Mouse (Mus musculus) liver, postnatal 0 days (tissue): ENCODE data around the gene Olfr287. TPM values are rescaled to one million over a fixed set of nuclear protein-coding genes. Genes with fewer than 3 reads are reported as not detected.
A peak's percentile ranks its signal among the peaks of the same experiment; 100 is the strongest.

Experiments
- ATAC-seq: fragments of 200-750 bp; cut with Nextera tagmentation; 2 replicates; pipeline ENCODE4 v1.8.0; 2017; ENCODE audit warnings: mild to moderate bottlenecking, moderate library complexity
- DNase-seq: peaks from one replicate; pipeline ENCODE4 v3.0.0-alpha.2; 2016
- H3K27ac ChIP-seq: fragments of 300-500 bp; sonication (generic); 2 replicates; pipeline ENCODE4 v1.5.1; 2014; ENCODE audit warnings: antibody characterized with exemption, moderate library complexity, mild to moderate bottlenecking, low read depth
- H3K27me3 ChIP-seq: fragments of 300-500 bp; sonication (generic); 2 replicates; pipeline ENCODE4 v1.6.1; 2014; ENCODE audit warnings: low read length, control low read depth, mixed read lengths; ENCODE audit not compliant: insufficient read depth
- H3K36me3 ChIP-seq: fragments of 300-500 bp; sonication (generic); replicated peaks from 2 replicates; pipeline ENCODE4 v1.6.1; 2014; ENCODE audit warnings: mild to moderate bottlenecking, control low read depth, low read length, moderate library complexity, mixed read lengths; ENCODE audit not compliant: insufficient read depth
- H3K4me1 ChIP-seq: fragments of 300-500 bp; sonication (generic); 2 replicates; pipeline ENCODE4 v1.6.1; 2014; ENCODE audit warnings: antibody characterized with exemption, mild to moderate bottlenecking, control low read depth; ENCODE audit not compliant: insufficient read depth
- H3K4me2 ChIP-seq: fragments of 300-500 bp; sonication (generic); 2 replicates; pipeline ENCODE4 v1.6.1; 2014; ENCODE audit warnings: low read depth, mild to moderate bottlenecking, low read length, moderate library complexity, mixed read lengths
- H3K4me3 ChIP-seq: fragments of 300-500 bp; sonication (generic); 2 replicates; pipeline ENCODE4 v1.5.1; 2014; ENCODE audit warnings: low read depth, low read length
- H3K9ac ChIP-seq: fragments of 300-500 bp; sonication (generic); replicated peaks from 2 replicates; pipeline ENCODE4 v1.6.1; 2014; ENCODE audit warnings: mild to moderate bottlenecking, moderate library complexity
- H3K9me3 ChIP-seq: fragments of 300-500 bp; sonication (generic); 2 replicates; pipeline ENCODE4 v1.6.1; 2016; ENCODE audit warnings: mild to moderate bottlenecking, control low read depth, low read length, mixed read lengths
- CTCF ChIP-seq: sonication (generic); IDR thresholded peaks from 2 replicates; pipeline ENCODE4 v1.5.1; 2016; ENCODE audit warnings: antibody characterized with exemption, low read depth
- EP300 ChIP-seq: IDR thresholded peaks from 2 replicates; pipeline ENCODE4 v1.6.1; 2016; ENCODE audit warnings: antibody characterized with exemption, low read depth, mild to moderate bottlenecking
- WGBS: fragments of 180-500 bp; shearing (Covaris S2); extraction: QIAGEN DNeasy Blood & Tissue Kit; methylation state at CpG from one replicate; pipeline ENCODE4 v1.1.7; 2014; ENCODE audit not compliant: insufficient replicate concordance; 5-methylcytosine and 5-hydroxymethylcytosine counted together
- polyA plus RNA-seq: library from polyadenylated mRNA; unstranded; fragments of >200 nt; fragmentation: Nextera tagmentation; extraction: Ambion mirVana; gene quantifications from 2 replicates; pipeline ENCODE4 v1.2.1, GENCODE M21; 2015

The Olfr287 gene
- polyA plus RNA-seq, 1 experiment from 2014 or later: not detected

DNA sequence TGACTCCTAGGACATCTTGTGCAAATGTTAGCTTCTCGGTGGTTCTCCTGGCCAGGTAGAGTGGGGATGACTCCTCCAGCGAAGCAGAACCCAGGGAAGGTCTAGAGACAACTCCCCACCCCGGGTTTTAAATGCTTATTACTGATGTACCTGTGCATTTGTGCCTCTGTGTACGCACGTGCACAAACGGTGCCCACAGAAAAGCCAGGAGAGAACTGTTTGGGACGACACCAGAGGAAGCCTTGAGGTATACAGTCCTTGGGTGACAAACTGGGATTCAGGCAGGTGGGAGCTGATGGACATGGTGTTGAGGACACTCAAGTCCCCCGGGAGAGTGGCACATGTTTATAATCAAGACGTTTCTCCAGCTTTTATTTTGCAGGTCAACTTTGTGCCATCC is 49.9 kb downstream of the Olfr287 start:
- Histone ChIP-seq H3K27ac (no peak overlapping the region), H3K4me2 (no peak overlapping the region), H3K4me3 (no peak overlapping the region), H3K27me3 (peaks cover 70% of the 10 kb centered on the region), H3K9me3 (no peaks in the 10 kb centered on the region), H3K36me3 (no peaks in the 10 kb centered on the region), H3K9ac (no peak overlapping the region), H3K4me1 (no peaks in the 10 kb centered on the region)
- WGBS: 50% methylated on average over 9 of the region's 9 CpGs
- no peak for DNase-seq
- no peak for ATAC-seq
- no peak for TF ChIP-seq EP300

DNA sequence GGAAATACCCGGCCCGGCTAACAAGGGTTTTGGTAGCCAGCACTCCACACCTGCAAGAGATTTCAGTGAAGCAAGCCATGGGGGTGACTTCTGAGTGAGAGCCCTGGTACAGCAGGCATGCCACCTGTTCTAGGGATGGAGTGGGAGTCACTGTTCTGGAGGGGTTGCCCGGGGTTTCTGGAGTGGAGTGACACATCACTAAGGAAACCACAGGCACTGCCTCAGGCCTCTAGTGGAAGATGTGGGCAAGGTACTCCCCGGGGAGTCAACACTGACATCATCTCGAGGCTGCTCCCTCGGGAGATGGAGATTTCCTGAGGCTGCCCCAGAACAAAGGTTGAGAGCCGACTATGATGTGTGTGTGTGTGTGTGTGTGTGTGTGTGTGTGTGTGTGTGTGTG is 50.5 kb downstream of the Olfr287 start:
- Histone ChIP-seq H3K4me2 (no peak overlapping the region), H3K9ac (no peak overlapping the region), H3K9me3 (no peaks in the 10 kb centered on the region), H3K4me3 (no peak overlapping the region), H3K27me3 (peaks cover 72% of the 10 kb centered on the region), H3K4me1 (no peaks in the 10 kb centered on the region), H3K27ac (no peak overlapping the region), H3K36me3 (no peaks in the 10 kb centered on the region)
- DNase-seq: peak; percentile 21
- TF ChIP-seq CTCF: no peak
- no peak for TF ChIP-seq EP300
- no peak for ATAC-seq
- WGBS: 28% methylated on average over 7 of the region's 7 CpGs

DNA sequence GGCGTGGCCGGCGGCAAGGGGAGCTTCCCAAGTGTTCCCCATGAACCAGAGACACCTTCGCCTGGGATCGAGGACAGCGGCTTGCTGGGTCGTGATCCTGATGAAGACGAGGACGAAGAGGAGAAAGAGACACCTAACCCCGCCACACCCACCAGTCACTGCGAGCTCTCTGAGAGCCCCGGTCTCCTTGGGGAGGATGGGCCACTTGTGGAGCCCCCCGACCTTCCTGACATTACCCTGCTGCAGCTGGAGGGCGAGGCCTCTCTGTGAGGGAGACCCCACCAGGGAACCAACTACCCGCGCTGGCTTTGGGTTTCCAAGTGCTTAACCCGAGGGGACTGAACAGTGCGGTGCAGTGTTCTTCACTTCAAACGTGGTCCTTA is 52.2 kb downstream of the Olfr287 start:
- no peak overlapping the region for H3K9ac ChIP-seq
- ATAC-seq (no peak), DNase-seq (no peak)
- H3K4me3 ChIP-seq: no peak overlapping the region
- H3K4me1 ChIP-seq: no peaks in the 10 kb centered on the region
- H3K27me3 ChIP-seq: peaks cover 71% of the 10 kb centered on the region
- no peaks in the 10 kb centered on the region for H3K36me3 ChIP-seq
- 11% methylated on average over 16 of the region's 19 CpGs for WGBS
- H3K9me3 ChIP-seq: no peaks in the 10 kb centered on the region
- TF ChIP-seq EP300: no peak
- no peak for TF ChIP-seq CTCF
- no peak overlapping the region for H3K27ac ChIP-seq
- no peak overlapping the region for H3K4me2 ChIP-seq

DNA sequence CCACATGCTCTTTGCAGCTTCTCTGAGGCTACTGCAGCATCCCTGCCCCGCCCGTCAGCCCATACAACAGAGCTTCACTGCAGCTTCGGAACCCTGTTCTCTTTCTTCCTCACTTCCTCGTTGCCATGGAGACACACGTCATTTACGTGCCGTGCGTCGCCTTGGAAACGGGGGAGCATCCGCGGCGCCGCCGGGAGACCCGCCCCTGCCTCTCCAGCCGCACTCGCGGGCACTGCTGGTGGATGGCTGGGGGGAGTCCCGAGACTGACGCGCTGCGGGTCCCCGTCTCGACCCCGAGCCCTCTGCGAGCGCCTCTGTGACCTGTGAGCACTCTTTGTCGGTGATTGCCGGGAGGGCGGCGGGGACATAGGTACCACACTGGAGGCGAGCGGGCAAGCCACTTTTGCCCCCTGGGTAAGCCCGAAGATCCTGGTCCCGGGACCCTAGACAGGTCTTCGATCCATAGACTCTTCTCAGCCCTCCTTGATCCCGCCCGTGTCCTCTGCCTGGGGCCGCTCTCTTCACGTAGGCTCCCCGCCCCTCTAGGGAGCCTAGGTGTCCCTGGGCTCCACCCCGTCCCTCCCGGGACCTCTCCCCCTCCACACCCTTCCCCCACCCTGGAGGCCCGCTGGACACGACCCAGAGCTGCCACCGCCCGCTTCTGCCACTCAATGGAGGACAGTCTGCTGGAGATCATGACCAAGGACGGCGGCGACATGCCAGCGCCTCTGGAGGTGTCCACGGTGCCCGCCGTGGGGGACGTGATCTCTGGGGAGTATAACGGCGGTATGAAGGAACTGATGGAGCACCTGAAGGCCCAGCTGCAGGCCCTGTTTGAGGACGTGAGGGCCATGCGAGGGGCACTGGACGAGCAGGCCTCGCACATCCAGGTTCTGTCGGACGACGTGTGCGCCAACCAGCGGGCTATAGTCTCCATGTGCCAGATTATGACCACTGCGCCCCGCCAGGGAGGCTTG is 52.9 kb downstream of the Olfr287 start:
- H3K4me2 ChIP-seq: no peak overlapping the region
- H3K36me3 ChIP-seq: no peaks in the 10 kb centered on the region
- H3K4me3 ChIP-seq: no peak overlapping the region
- no peak for TF ChIP-seq EP300
- no peak for TF ChIP-seq CTCF
- H3K9ac ChIP-seq: no peak overlapping the region
- no peaks in the 10 kb centered on the region for H3K9me3 ChIP-seq
- no peak overlapping the region for H3K27ac ChIP-seq
- no peaks in the 10 kb centered on the region for H3K4me1 ChIP-seq
- DNase-seq (peak; percentile 48), ATAC-seq (no peak)
- H3K27me3 ChIP-seq: peaks cover 66% of the 10 kb centered on the region
- 4% methylated on average over 68 of the region's 69 CpGs for WGBS

DNA sequence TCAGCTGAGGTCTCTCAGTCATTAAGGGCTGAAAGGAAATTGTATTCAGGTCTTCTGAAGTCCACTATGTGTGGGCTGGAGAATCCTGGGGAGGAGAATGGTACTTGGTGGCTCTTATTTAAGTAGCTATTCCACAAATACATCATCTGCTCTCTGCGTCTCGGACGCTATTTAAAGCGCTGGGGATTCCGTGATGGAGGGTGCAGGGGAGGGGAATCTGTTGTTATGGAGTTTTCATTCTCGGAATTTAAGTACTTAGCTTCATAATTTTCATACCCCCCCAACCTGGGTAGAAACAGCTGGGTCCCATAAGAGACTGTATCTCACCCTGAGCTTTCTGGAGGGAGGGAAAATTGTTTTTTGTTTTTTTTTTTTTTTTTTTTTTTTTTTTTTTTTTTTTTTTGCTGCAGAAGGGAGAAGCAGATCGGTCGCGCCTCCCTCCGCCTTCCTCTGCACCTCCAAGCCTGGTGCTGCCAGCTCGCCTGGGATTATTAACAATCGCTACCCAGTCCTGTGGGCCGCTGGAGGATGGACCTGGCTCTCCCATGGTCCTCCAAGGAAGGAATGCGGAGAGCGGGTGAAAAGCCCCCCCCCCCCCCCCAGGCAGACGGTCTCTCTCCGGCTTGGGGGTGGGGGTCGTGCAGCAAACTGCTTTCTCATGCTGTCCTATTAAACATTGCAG is 53.8 kb downstream of the Olfr287 start, which contains the start of gene Ccdc184:
Gene Ccdc184 (plus strand): TSS at position 196 of the 682 bp plus-strand sequence.
- H3K36me3 ChIP-seq: no peaks in the 10 kb centered on the region
- H3K9me3 ChIP-seq: no peaks in the 10 kb centered on the region
- TF ChIP-seq CTCF: no peak
- TF ChIP-seq EP300: no peak
- H3K4me1 ChIP-seq: no peaks in the 10 kb centered on the region
- no peak within 1 kb of the TSS for H3K27ac ChIP-seq
- H3K9ac ChIP-seq: no peak within 1 kb of the TSS
- no peak within 1 kb of the TSS for H3K4me2 ChIP-seq
- no peak within 1 kb of the TSS for H3K4me3 ChIP-seq
- ATAC-seq: no peak
- no peak for DNase-seq
- WGBS: 15% methylated on average over 16 of the region's 18 CpGs
- peaks cover 62% of the 10 kb centered on the region for H3K27me3 ChIP-seq

DNA sequence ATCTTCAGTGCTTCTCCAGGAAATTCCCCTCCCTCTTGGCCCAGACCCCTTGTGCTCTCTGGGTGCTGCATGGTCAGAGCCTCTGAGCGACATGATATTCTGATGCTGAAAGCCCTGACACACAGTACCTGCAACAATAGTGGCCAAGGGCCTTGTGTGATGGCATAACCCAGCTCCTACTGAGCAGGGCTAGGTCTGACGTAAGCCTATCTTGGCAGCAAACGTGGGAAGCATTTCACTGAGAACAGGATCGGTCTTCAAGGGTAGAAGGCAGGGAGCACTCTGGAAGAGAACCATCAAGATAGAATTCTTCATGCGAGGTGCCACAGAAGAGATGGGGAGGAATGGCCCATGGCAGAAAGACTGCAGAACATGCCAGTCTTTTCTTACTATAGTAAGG is 55.3 kb downstream of the Olfr287 start, which contains the start of gene Asb8:
Gene Asb8 (minus strand): TSS at position 101 of the 400 bp plus-strand sequence.
- no peak for TF ChIP-seq EP300
- TF ChIP-seq CTCF: no peak
- ATAC-seq (no peak), DNase-seq (no peak)
- H3K9ac ChIP-seq: no peak within 1 kb of the TSS
- H3K4me1 ChIP-seq: no peaks in the 10 kb centered on the region
- H3K4me3 ChIP-seq: no peak within 1 kb of the TSS
- H3K27ac ChIP-seq: no peak within 1 kb of the TSS
- H3K4me2 ChIP-seq: no peak within 1 kb of the TSS
- WGBS: 67% methylated on average over 5 of the region's 5 CpGs
- peaks cover 52% of the 10 kb centered on the region for H3K27me3 ChIP-seq
- H3K36me3 ChIP-seq: no peaks in the 10 kb centered on the region
- no peaks in the 10 kb centered on the region for H3K9me3 ChIP-seq
